Mouse (Mus musculus): Measurements from ENCODE around the gene Aurkb.
A peak's percentile ranks its signal among the peaks of the same experiment; 100 is the strongest.
"Not testable (repeated sequence)": the region's sequence is repeated elsewhere in the genome, so short reads cannot be mapped to it uniquely, and the experiment has no call there.

The Aurkb gene

DNA sequence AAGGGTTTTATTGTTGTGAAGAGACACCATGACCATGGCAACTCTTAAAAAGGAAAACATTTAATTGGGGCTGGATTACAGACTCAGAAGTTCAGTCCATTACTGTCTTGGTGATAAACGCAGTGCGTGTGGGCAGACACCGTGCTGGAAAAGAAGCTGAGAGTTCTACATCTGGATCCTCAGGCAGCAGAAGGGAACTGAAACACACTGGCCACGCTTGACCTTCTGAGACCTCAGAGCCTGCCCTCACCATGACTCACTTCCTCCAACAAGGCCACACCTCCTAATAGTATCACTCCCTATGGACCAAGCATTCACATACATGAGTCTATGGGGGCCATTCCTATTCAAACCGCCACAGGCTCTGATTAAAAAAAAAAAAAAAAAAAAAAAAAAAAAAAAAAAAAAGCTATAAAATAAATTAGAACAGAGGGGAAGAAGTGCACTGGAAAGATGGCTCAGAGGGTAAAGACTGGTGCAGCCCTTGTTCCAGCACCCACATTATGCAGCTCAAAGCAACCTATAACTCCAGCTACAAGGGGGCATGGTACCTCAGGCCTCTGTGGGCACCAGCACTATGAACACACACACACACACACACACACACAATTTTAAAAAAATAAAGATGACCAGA lies 33.5 kb downstream of the Aurkb start:
- no peak for DNase-seq (ENCODE audit: extremely low read depth, low read depth, low spot score)

DNA sequence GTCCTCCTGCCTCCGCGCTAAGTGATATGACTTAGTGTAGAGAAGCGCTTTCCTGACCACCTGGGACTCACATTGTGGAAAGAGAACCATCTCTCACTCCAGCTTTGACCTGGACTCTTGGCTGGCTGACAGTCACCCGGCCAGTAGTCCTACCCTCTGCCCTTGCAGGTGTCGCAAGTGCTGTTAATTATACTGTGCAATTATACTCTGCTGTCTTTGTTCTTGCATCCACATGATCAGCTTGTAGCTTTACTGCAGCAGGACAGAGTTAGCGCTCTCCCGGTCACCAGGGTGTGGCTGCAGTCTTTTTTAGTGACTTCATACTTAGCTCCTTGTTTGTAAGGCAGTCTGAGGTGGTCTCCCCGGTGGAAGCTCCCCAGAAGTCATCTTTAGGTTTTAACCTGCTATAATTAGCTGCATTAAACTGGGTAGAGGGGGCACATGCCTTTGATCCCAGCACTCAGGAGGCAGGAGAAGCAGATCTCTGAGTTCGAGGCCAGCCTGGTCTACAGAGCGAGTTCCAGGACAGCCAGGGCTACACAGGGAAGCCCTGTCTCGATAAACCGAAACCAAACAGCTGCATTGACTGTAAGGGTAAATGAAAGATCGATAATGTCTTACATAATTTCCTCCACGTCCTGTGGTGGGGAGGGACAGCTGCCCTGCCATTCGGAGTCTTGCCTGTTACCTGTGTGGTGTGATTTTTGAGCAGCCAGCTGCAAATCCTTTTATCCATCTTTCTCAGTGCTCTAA lies 34.8 kb downstream of the Aurkb start:
- no peak for DNase-seq (ENCODE audit: extremely low read depth, low read depth, low spot score)

GRCm38 (mm10) chr11:69080855-69081222 lies 35.4 kb downstream of the Aurkb start:
- no peak for DNase-seq (ENCODE audit: extremely low read depth, low read depth, low spot score)

DNA sequence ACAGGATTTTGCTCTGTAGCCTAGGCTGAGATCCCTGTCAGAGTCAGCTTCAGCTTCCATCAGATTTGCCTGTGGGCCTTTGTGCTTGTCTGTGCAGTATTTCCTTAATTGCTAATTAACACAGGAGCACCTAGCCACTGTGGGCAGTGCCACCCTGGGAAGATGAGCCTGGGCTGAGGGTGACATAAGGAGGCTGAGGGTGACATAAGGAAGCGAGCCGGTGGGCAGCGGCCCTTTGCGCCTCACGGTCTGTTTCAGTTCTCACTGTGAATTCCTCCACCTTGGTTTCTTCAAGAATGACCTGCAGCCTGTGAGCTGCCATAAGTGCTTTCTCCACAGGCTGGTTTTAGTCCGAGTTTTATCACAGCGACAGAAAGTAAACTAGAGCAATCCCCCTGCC lies 36.2 kb downstream of the Aurkb start:
- no peak for DNase-seq (ENCODE audit: extremely low read depth, low read depth, low spot score)

GRCm38 (mm10) chr11:69085608-69086007 lies 40.2 kb downstream of the Aurkb start:
- DNase-seq (ENCODE audit: extremely low read depth, low read depth, low spot score), result no peak

DNA sequence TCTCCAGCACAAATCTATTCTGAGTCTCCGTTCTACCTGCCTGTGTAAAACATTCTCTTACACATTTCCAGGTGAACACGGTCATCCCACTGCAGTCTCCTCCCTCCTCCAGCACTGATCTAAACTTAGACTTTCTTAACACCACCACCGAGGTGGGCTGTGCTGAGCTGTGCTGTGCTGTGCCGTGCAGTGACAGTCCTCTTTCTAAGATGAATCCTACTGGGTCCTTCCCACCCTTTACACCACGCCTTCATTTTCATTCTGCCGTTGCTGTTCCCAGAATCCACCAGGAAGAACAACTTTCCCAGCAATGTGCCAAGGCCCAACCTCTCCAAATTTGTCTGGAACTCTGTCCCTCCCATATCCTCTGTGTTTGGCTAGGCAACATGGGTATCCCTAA lies 40.9 kb downstream of the Aurkb start:
- no peak for DNase-seq (ENCODE audit: extremely low read depth, low read depth, low spot score)

GRCm38 (mm10) chr11:69087082-69087481 lies 41.6 kb downstream of the Aurkb start:
- no peak for DNase-seq (ENCODE audit: extremely low read depth, low read depth, low spot score)

DNA sequence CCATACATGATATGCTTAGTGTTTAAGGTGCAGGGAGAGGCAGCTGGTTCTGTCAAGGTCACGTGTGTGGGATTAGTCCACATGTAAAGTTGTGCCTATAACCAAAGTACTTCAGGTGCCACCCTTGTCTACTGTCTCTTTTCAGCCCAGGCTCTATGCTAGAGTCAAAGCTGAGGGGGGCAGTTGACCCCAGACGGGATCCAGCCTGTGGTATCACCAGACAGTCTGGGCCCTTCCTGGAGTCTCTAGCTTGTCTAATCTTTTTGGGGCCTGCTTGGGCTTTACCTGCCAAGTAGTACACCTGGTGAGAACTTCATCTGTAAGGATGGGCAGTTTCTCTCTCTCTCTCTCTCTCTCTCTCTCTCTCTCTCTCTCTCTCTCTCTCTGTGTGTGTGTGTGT lies 42.1 kb downstream of the Aurkb start:
- no peak for DNase-seq (ENCODE audit: extremely low read depth, low read depth, low spot score)

GRCm38 (mm10) chr11:69088103-69088855 lies 42.8 kb downstream of the Aurkb start, which contains the start of gene Vamp2:
Gene Vamp2, plus strand, starts transcription at chr11:69088490.
- no peak for DNase-seq (ENCODE audit: extremely low read depth, low read depth, low spot score)

- no peak for DNase-seq (ENCODE audit: extremely low read depth, low read depth, low spot score)
Measured at GRCm38 (mm10) chr11:69088856-69089615, 43.6 kb downstream of the Aurkb start.

- DNase-seq (ENCODE audit: extremely low read depth, low read depth, low spot score), result no peak
Measured at GRCm38 (mm10) chr11:69089616-69090290, 44.3 kb downstream of the Aurkb start.

GRCm38 (mm10) chr11:69090367-69090766 lies 44.9 kb downstream of the Aurkb start:
- no peak for DNase-seq (ENCODE audit: extremely low read depth, low read depth, low spot score)

DNA sequence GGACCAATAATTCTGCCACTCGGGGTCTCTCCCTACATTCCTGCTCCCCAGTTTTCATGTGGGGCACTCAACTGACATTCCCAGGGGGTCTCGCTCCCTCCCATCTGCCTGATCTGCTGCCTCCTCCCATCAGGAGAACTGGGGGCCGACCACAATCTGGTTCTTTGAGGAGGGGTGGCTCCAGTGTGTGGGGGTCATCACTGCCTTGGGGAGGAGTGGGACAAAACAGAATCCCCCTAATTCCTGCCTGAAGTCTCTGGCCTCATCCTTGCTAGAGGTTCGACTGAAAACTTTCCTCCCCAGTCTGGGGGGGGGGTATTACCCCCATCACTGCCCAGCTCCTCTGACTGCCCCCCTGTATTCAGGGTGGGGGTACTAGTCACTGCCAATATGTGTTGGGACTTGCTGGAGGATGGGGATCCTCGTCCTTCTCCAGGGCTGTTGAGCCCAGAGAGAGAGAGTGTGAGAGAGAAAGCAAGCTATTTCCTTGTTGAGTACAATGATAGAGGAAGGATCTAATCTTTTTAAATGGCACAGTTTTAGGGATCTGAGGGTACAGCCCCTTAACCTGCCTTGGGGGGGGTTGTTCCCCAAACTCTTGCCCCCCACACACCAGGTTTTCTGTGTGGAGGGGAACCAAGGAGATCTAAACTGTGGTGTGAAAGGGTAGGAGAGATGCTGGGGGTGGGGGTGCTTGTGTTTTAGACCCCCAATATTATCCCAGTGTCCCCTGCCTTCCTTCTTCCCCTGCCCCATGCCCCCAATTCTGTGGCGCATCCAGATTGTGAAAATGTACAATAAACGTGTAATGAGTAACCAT lies 46.3 kb downstream of the Aurkb start:
- DNase-seq (ENCODE audit: extremely low read depth, low read depth, low spot score), result no peak

- DNase-seq (ENCODE audit: extremely low read depth, low read depth, low spot score), result no peak
Measured at GRCm38 (mm10) chr11:69092386-69092751, 46.9 kb downstream of the Aurkb start.

- DNase-seq (ENCODE audit: extremely low read depth, low read depth, low spot score), result no peak
Measured at GRCm38 (mm10) chr11:69092871-69093270, 47.4 kb downstream of the Aurkb start.

GRCm38 (mm10) chr11:69093856-69094255 lies 48.4 kb downstream of the Aurkb start:
- DNase-seq (ENCODE audit: extremely low read depth, low read depth, low spot score), result not testable (repeated sequence)

- DNase-seq (ENCODE audit: extremely low read depth, low read depth, low spot score), result peak; percentile 99
Measured at GRCm38 (mm10) chr11:69094697-69095429, 49.4 kb downstream of the Aurkb start, which contains the start of gene Per1. Gene Per1, plus strand, starts transcription at chr11:69095217.

- DNase-seq (ENCODE audit: extremely low read depth, low read depth, low spot score), result no peak
Measured at GRCm38 (mm10) chr11:69095511-69096231, 50.2 kb downstream of the Aurkb start.
